ENCODE assay signal across 7 mouse cellular contexts in the genomic region with DNA sequence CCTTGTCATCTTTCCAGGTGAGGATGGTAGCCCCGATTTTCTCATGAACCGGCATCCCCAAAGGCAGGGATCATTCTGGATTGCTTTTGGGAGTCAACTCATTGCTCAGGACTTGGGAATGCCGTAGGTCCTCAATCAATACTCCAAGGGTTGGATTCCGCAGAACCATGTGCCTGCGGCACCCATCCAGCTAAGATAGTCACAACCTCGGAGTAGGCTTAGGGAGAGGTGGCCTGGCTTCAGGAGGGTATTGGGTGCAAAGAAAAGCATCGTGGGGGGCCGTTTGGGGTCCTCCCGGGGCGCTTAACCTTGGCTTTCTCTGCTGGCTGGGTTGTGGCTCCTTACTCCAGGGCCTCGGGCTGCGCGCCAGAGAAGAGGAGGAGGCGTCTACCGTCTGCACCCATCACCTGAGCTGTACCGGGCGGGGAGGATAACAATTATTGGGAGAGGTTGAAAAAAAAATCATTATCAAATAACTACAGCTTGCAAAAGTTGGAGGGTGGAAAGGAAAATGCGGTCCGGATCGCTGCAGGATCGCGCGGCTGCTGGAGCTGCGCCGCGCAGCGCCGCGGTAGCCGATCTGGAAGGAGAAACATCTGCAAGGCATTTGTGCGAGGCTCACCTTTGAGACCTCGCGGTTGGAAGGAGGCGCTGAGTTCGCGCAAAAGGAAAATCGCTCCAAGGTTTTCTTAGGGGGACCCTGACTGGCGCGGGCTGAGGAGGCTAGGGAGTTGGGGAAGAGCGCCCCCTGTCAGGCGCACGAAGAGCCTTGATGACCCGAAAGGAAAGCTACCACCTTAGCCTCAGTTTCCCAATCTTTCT. TPM values are rescaled to one million over a fixed set of nuclear protein-coding genes. Genes with fewer than 3 reads are reported as not detected.
DNase-seq lines count a peak whose midpoint lies in the region; ATAC-seq and TF ChIP-seq lines count a peak whose summit lies in the region.

No protein-coding gene starts in this region.

- TF ChIP-seq CTCF in spleen, adult 2 months (IDR thresholded peaks at IDR 0.05; ENCODE audit: extremely low read depth, insufficient read depth, insufficient read length, insufficient replicate concordance), result peak; percentile 72

- H3K27ac ChIP-seq in embryonic facial prominence, embryonic 10.5 days (replicated peaks), result peak overlapping the region; percentile 49
- no peak overlapping the region for H3K27ac ChIP-seq in limb, embryonic 14.5 days (replicated peaks; ENCODE audit: low read depth, low read length)
- H3K27ac ChIP-seq in midbrain, embryonic 16.5 days (ENCODE audit: low read length), result no peak overlapping the region
- H3K27ac ChIP-seq in spleen, adult 2 months (ENCODE audit: insufficient read depth, low read length), result no peak overlapping the region

- ATAC-seq in limb, embryonic 14.5 days (ENCODE audit: low FRiP score, low read depth), result peak; percentile 76
- ATAC-seq in midbrain, embryonic 16.5 days, result no peak

- peaks cover 78% of the 10 kb centered on the region for H3K27me3 ChIP-seq in embryonic facial prominence, embryonic 10.5 days (replicated peaks; ENCODE audit: low read depth, poor library complexity, severe bottlenecking)
- peaks cover 10% of the 10 kb centered on the region; the same call in 1 of the 2 replicates for H3K27me3 ChIP-seq in limb, embryonic 14.5 days (ENCODE audit: control insufficient read depth, insufficient read depth, low read length)
- H3K27me3 ChIP-seq in midbrain, embryonic 16.5 days (ENCODE audit: control insufficient read depth, insufficient read depth, low read depth, low read length), result peaks cover 11% of the 10 kb centered on the region; the same call in 1 of the 2 replicates
- no peaks in the 10 kb centered on the region for H3K27me3 ChIP-seq in spleen, adult 2 months (ENCODE audit: control insufficient read depth, insufficient read depth, low read length)

- WGBS in embryonic facial prominence, embryonic 10.5 days, result 2% methylated on average over 43 of the region's 43 CpGs
- WGBS in limb, embryonic 14.5 days, result 2% methylated on average over 43 of the region's 43 CpGs
- 2% methylated on average over 43 of the region's 43 CpGs for WGBS in midbrain, embryonic 16.5 days
- 7% methylated on average over 43 of the region's 43 CpGs for WGBS in spleen, adult 2 months

- H3K4me1 ChIP-seq in embryonic facial prominence, embryonic 10.5 days, result peaks cover 36% of the 10 kb centered on the region
- H3K4me1 ChIP-seq in limb, embryonic 14.5 days (ENCODE audit: control insufficient read depth, insufficient read depth, low read length), result peaks cover 17% of the 10 kb centered on the region
- peaks cover 4% of the 10 kb centered on the region for H3K4me1 ChIP-seq in midbrain, embryonic 16.5 days (ENCODE audit: control insufficient read depth, insufficient read depth, low read length)
- H3K4me1 ChIP-seq in spleen, adult 2 months (ENCODE audit: control insufficient read depth, insufficient read depth, insufficient read length), result peaks cover 8% of the 10 kb centered on the region; the same call in 1 of the 2 replicates

- DNase-seq in adrenal gland, postnatal 14 days, result peak; percentile 82
- peak; percentile 93 for DNase-seq in embryonic facial prominence, embryonic 10.5 days (ENCODE audit: low spot score)
- DNase-seq in heart, adult 18-20 months, result peak; percentile 63 to 85
- DNase-seq in kidney, adult 18-20 months, result peak; percentile 84
- DNase-seq in limb, embryonic 14.5 days (ENCODE audit: low spot score), result peak; percentile 81
- peak; percentile 68 to 69 for DNase-seq in spleen, adult 2 months (ENCODE audit: low read depth in 1 of 2, low spot score in 2 of 2)

- H3K9me3 ChIP-seq in embryonic facial prominence, embryonic 10.5 days, result no peaks in the 10 kb centered on the region
- no peaks in the 10 kb centered on the region for H3K9me3 ChIP-seq in limb, embryonic 14.5 days (ENCODE audit: control insufficient read depth, low read length)
- H3K9me3 ChIP-seq in midbrain, embryonic 16.5 days (replicated peaks; ENCODE audit: control insufficient read depth, low read length, poor library complexity, severe bottlenecking), result no peaks in the 10 kb centered on the region

- peak overlapping the region; percentile 52 for H3K4me3 ChIP-seq in embryonic facial prominence, embryonic 10.5 days
- peak overlapping the region; percentile 31 for H3K4me3 ChIP-seq in limb, embryonic 14.5 days (replicated peaks; ENCODE audit: low read length)
- H3K4me3 ChIP-seq in midbrain, embryonic 16.5 days (ENCODE audit: low read depth, low read length), result peak overlapping the region; percentile 38
- H3K4me3 ChIP-seq in spleen, adult 2 months (ENCODE audit: extremely low read depth, insufficient read depth, insufficient read length), result peak overlapping the region; percentile 66

- H3K9ac ChIP-seq in limb, embryonic 14.5 days (ENCODE audit: low read depth, low read length, severe bottlenecking), result peak overlapping the region; percentile 34; the same call in 1 of the 2 replicates
- no peak overlapping the region for H3K9ac ChIP-seq in midbrain, embryonic 16.5 days (ENCODE audit: low read depth, low read length)

- no peaks in the 10 kb centered on the region for H3K36me3 ChIP-seq in embryonic facial prominence, embryonic 10.5 days (replicated peaks)
- no peaks in the 10 kb centered on the region for H3K36me3 ChIP-seq in limb, embryonic 14.5 days (ENCODE audit: control insufficient read depth, insufficient read depth, low read length)
- no peaks in the 10 kb centered on the region for H3K36me3 ChIP-seq in midbrain, embryonic 16.5 days (ENCODE audit: control insufficient read depth, insufficient read depth, low read length)
- no peaks in the 10 kb centered on the region for H3K36me3 ChIP-seq in spleen, adult 2 months (ENCODE audit: control insufficient read depth, insufficient read depth, low read length)

- no peak for TF ChIP-seq POLR2A in limb, embryonic 14.5 days (IDR thresholded peaks at IDR 0.05; ENCODE audit: borderline replicate concordance, extremely low read depth, insufficient read depth, insufficient read length)
- TF ChIP-seq POLR2A in spleen, adult 2 months (IDR thresholded peaks at IDR 0.05; ENCODE audit: low read depth, low read length), result no peak

- peak overlapping the region; percentile 63 for H3K4me2 ChIP-seq in limb, embryonic 14.5 days (replicated peaks; ENCODE audit: low read depth, low read length, severe bottlenecking)
- peak overlapping the region; percentile 65 for H3K4me2 ChIP-seq in midbrain, embryonic 16.5 days (ENCODE audit: low read length)

RNA-seq across cellular contexts. Expression of gene Cux1, which starts 55.6 kb away (rescaled TPM):
- total RNA-seq in adrenal gland, postnatal 14 days (2021), result 83.1 and 95.0 TPM in 2 replicates
- polyA plus RNA-seq in embryonic facial prominence, embryonic 10.5 days (2016; fragmentation: Nextera tagmentation; extraction: Ambion mirVana), result 75.3 and 77.8 TPM in 2 replicates
- 10 to 100 TPM; 78.7 to 87.5 TPM for total RNA-seq in heart, adult 18-20 months (2021)
- polyA plus RNA-seq in limb, embryonic 14.5 days (2012; rRNA removed), result 39.0 and 42.1 TPM in 2 replicates
- 64.3 and 77.8 TPM in 2 replicates for polyA plus RNA-seq in limb, embryonic 14.5 days (2014; fragmentation: Nextera tagmentation; extraction: Ambion mirVana)
- 109 and 117 TPM in 2 replicates for polyA plus RNA-seq in midbrain, embryonic 16.5 days (2015; fragmentation: Nextera tagmentation; extraction: Ambion mirVana)
- polyA plus RNA-seq in spleen, adult 2 months (2012; rRNA removed), result 24.7 and 28.4 TPM in 2 replicates
